Mouse (Mus musculus) embryo, embryonic 10 days (tissue): ENCODE measurements around the gene Celsr1.
A peak's percentile ranks its signal among the peaks of the same experiment; 100 is the strongest.
"Not testable (repeated sequence)": the region's sequence is repeated elsewhere in the genome, so short reads cannot be mapped to it uniquely, and the experiment has no call there.

Experiments
- DNase-seq: peaks from one replicate; pipeline ENCODE4 v3.0.0-alpha.2; 2015; ENCODE audit warnings: low spot score

Celsr1 gene

GRCm38 (mm10) chr15:86064191-86064849, 30.7 kb upstream of the Celsr1 start:
- no peak for DNase-seq

DNA sequence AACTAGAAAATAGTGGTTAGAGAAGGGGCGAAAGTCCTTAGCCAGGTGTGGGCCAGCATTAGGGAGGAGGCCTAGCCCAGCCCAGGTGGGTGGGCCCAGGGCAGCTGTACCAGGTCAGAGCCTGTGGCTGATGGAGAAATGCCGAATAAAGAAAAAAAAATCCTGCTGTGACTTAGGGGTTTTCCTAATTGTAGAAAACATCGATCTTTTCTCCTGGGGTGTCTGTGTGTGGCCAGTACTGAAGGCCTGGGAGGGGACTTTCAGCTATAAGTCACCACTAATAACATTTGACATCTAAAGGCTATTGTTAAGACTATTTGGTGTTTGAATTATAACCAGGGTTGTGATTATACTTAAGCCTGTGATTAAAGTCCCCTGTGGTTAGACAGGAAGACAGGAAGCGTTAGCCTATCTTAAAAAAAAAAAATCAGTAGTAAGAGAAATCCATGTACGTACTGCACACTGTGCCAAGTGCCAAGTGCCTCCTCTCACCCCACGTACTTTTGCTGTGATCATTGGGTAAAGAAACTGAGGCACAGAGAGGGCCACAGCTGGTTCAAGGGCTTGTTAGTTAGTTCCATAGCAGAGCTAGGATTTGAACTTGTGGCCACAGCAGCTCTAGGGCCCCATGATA, 28.4 kb upstream of the Celsr1 start:
- DNase-seq = no peak

DNA sequence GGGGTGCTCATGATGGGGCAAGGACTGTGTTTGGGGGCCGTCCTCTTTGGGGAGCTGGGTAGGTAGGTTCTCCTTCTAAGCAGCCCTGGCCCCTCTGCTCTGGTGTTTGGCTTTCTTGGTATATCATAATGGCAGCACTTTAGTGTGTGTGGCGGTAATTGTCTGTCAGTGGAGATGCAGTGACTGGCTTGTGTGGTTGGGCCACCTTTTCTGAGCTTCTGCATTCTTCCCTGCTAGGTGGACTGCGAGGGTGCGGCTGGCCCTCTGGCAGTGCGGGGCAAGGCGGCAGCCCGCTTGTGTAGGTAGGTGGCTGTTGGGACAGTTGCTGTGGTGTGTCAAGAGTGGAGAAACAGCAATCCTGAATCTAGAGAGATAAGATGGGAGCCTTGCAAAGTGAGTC, 27.6 kb upstream of the Celsr1 start:
- no peak for DNase-seq

- DNase-seq = no peak
These were observed 27.0 kb upstream of the Celsr1 start for GRCm38 (mm10) chr15:86060581-86060980.

DNA sequence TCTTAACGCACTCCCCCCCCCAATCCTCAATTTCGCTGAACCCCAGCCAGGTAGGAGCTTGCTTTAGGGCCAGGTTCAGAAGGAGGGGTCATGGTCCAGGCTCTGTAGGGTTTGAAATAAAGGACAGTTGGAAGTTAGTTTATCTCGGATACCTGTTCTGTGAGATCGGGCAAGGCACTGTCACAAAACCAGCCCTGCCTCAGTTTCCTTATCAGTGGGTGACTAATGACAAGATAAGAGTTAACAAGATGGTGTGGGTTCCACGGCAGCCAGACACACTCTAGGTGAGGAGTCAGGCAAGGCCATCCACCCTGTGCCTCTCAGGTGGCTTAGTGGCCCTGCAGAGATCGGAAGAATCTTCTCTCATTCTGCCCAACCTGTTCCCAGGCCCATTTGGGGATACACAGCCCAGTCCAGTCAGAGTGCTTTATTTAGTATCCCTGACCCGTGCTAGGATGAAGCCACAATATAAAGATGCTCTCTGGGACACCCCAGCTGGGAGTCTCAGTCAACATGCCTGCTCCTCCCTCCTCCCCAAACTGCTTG, 26.3 kb upstream of the Celsr1 start:
- DNase-seq = no peak

DNA sequence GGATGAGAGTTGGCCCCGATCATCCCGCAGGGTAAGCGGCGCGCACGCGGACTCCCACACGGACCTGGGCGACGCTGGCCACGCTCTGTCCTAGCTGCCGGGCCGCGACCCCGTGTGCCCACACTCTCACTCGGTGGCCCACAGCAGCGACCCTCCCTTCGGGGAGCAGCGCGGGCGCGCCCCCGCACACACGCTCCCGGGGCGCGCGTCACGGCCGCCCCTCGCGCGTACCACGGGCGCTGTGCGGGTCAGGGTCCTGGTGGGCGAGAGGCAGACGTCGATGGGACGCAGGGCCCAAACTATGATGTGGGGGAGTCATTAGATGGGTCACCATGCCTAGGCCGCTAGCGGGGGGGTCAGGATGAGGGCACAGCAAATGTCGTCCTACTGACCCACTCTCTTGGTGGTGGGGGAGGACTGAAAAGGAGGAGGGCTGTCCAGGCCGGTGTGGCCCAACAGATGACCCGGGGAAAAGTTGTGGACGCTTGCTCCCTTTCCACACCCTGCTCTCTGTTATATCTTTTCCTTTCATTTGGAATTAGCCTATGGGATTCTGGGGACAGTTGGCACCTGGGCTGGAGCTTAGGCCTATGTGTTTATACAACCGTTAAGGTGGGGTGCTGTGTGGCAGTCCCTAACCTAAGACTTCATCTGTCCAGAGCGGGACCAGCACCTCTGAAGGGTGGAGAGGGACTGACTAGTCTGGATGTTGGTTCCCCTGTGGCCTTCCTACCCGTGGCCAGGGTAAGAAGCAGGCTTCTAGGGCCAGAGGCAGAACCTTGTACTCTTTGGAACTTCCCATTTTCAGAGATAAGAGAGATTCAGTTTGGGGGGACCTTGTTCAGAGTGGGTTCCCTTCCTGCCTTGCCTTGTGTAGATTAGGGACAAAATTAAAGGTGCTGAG, 25.6 kb upstream of the Celsr1 start:
- peak; percentile 47 for DNase-seq

DNA sequence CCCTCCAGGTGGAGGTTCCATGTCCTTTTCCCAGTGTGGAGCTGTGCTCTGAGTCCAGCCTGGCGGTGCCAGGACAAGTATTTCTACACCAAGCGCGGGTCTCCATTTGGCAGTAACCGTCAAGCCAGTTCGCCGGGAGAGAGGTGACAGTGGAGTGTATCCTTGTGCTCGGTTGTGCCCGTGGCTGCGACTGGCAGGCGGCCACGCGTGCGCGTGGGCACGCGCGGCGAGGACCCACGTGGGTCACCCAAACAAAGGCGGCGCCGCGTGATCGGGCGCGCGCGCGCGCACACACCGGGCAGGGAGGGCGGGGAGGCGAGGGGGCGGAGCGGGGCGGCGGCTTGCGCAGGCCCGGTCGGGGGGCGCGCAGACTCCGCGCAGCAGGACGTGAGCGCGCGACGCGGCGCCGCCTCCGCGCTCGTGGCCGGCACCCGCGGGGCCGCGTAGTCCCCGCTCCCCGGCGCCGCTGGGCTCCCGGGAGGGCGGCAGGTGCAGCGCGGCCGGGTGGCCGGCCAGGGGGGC, 24.9 kb upstream of the Celsr1 start:
- peak; percentile 73 for DNase-seq

DNA sequence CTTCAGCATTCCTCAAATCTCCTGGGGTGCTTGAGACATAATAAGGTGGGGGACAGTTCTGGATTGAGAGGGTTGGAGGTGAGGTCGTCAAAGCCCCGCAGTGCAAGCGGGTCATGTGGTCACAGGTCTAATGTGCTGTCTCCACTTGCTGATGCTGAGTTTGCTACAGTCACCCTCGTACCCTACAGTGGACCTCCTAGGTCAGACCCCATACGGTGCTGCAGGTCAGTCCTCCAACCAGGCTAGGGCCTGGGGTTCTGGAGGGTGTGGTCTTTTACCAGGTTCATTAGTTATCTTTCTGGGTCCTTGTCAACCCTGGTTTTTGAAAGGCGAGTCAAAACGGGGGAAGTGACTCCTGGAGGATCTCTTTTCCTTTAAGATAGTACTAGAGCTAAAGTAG, 24.3 kb upstream of the Celsr1 start:
- DNase-seq = peak; percentile 48

GRCm38 (mm10) chr15:86057413-86057812, 23.8 kb upstream of the Celsr1 start, which contains the start of gene Gramd4:
Gene Gramd4, plus strand, starts transcription at chr15:86057695.
- DNase-seq = no peak

GRCm38 (mm10) chr15:86056221-86056760, 22.7 kb upstream of the Celsr1 start:
- no peak for DNase-seq

DNA sequence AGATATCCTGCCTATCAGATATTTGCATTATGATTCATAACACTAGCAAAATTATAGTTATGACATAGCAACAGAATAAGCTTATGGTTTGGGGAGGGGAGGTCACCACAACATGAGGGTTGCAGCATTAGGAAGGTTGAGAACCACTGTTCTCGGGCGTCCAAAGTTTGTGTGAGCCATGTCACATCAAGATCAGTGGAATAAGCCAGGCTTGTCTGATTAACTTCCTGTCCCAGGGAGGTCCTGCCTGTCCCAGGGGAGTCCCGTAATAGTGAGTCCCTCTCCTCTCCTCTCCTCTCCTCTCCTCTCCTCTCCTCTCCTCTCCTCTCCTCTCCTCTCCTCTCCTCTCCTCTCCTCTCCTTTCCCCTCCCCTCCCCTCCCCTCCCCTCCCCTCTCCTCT, 21.3 kb upstream of the Celsr1 start:
- DNase-seq = not testable (repeated sequence)

GRCm38 (mm10) chr15:86053890-86054536, 20.4 kb upstream of the Celsr1 start:
- peak; percentile 89 for DNase-seq

DNA sequence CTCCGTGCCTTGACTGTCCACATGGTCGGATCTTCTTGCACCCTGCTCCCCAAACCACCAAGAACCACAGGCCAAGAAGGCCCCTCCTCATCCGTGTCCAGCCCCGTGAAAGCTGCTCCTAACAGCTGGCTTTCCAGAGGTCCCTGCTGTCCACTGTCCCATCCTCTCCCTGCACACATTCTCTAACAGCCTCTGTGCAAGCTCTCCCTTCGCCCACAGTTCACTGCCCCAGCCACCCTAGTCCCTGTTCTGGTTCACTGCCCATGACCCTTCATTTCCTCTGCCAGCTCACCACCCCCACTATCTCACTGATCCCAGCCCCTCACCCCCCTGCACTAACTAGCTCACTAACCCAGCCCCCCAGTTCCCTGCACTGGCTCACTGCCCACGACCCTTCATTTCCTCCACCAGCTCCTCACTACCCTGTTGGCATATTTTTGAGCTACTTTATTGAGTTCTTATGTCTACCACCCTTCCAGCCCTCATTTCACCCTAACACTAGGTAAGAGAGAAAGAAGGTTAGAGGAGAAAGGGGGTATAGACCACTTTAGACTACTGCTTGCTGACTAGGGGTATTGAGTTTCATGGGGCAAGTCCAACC, 18.4 kb upstream of the Celsr1 start:
- no peak for DNase-seq

GRCm38 (mm10) chr15:86051152-86051551, 17.6 kb upstream of the Celsr1 start:
- no peak for DNase-seq

DNA sequence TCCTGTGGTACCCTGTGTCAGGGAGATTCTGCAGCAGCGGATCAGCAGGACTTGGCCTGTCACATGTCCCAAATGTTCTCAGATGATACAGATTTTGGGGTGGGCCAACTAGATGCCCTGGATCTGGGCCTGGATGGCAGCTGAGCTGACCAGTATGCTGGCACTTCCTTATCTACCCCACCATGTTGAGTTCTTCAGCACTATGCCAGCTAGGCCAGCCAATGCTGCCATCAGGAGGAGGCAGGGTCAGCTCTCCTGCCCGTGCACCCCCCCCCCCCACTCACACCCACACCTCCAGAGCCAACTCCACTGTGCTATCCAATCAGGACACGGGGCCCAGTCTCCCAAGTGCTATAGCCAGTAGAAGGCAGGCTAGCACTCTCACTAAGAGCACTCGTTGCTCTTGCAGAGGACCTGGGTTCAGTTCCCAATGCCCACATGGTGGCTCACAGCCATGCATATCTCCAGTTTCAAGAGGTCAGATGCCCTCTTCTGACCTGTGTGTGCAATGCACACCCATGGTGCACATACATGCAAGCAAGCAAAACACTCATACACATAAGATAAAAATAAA, 16.7 kb upstream of the Celsr1 start:
- DNase-seq = no peak

- DNase-seq = no peak
These were observed 15.9 kb upstream of the Celsr1 start for GRCm38 (mm10) chr15:86049510-86049909.

GRCm38 (mm10) chr15:86042364-86042763, 8.8 kb upstream of the Celsr1 start:
- DNase-seq = no peak

DNA sequence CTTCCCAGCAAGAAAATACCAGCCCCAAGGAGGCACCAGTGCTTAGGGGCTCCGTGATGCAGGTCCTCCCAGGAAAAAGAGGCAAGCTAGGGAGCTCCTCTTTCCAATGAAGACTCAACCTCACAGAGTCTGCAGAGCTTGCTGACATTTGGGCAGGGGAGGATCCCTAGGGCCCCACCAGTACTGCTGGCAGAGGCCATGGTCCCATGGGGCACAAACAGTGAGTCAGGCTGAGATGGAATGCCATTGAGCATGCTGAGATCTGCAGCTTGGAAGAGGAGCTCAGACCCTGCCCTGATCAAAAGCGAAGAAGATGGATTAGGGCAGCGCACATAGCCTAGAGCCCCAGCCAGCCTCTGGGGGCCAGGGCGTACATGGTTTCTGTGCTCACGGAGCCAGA, 7.8 kb upstream of the Celsr1 start:
- DNase-seq = no peak

- DNase-seq = peak; percentile 90
These were observed 5.2 kb upstream of the Celsr1 start for GRCm38 (mm10) chr15:86038802-86039201.

DNA sequence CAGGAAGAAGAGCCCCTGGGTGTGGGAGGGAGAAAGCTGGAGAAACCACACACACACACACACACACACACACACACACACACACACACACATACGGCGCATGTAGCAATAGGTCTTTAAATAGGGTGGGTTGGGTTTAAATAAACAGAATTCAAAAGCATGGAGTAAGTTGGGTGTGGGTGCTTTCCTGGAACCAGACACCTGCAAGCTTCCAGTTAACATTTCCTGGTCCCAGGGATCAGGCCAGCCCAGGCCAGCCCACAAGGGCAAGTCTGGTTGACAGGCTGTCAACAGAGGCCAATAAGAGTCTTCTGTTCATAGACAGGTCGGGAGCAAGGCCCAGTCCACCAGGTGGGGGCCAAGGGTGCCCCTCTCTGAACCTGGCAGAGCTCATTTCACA, 2.3 kb upstream of the Celsr1 start:
- no peak for DNase-seq
